Mouse (Mus musculus) C2C12 (cell line): Measurements from ENCODE around the gene Rgs6.

Source experiments
- CEBPB ChIP-seq: IDR thresholded peaks from one replicate; pipeline ENCODE4 v1.6.1; 2011; ENCODE audit warnings: low read depth, mild to moderate bottlenecking, control low read depth, moderate library complexity
- CTCF ChIP-seq: IDR thresholded peaks from one replicate; pipeline ENCODE4 v1.5.1; 2011; ENCODE audit not compliant: control insufficient read depth, insufficient read depth, insufficient read length
- MAX ChIP-seq: IDR thresholded peaks from one replicate; pipeline ENCODE4 v1.6.1; 2011; ENCODE audit warnings: mild to moderate bottlenecking, control low read depth
- MYOD1 ChIP-seq: IDR thresholded peaks from one replicate; pipeline ENCODE4 v1.6.1; 2011; ENCODE audit warnings: low read depth; ENCODE audit not compliant: control insufficient read depth, insufficient read length
- USF1 ChIP-seq: IDR thresholded peaks from one replicate; pipeline ENCODE4 v1.6.1; 2011; ENCODE audit warnings: low read depth, mild to moderate bottlenecking, control low read depth, moderate library complexity

- TF ChIP-seq CTCF (no peak), CEBPB (no peak), USF1 (no peak), MYOD1 (no peak), MAX (no peak)
These were observed 292.6 kb downstream of the Rgs6 start for GRCm38 (mm10) chr12:82880711-82881110.
